Mouse (Mus musculus) right cerebral cortex, adult 18-20 months (tissue): ENCODE results near the gene Ndufa8.

ENCODE experiments used
- DNase-seq: peaks from one replicate; pipeline ENCODE4 v3.0.0; 2022; ENCODE audit warnings: mixed read lengths

Ndufa8 gene

GRCm38 (mm10) chr2:36040872-36041271 is 8.3 kb downstream of the Ndufa8 start:
- DNase-seq = no peak

GRCm38 (mm10) chr2:36039297-36039985 is 9.8 kb downstream of the Ndufa8 start:
- DNase-seq = no peak

- no peak for DNase-seq
Observed at GRCm38 (mm10) chr2:36035413-36036081, 13.7 kb downstream of the Ndufa8 start.

- no peak for DNase-seq
Observed at GRCm38 (mm10) chr2:36034898-36035297, 14.3 kb downstream of the Ndufa8 start.

GRCm38 (mm10) chr2:36033966-36034365 is 15.2 kb downstream of the Ndufa8 start:
- no peak for DNase-seq

- no peak for DNase-seq
Observed at GRCm38 (mm10) chr2:36032884-36033283, 16.3 kb downstream of the Ndufa8 start.

- DNase-seq = no peak
Observed at GRCm38 (mm10) chr2:36023291-36023690, 25.9 kb downstream of the Ndufa8 start.

GRCm38 (mm10) chr2:36021385-36022159 is 27.6 kb downstream of the Ndufa8 start:
- DNase-seq = peak; percentile 85

GRCm38 (mm10) chr2:36013010-36013409 is 36.2 kb downstream of the Ndufa8 start:
- DNase-seq = no peak

- peak; percentile 58 for DNase-seq
Observed at GRCm38 (mm10) chr2:36011331-36011825, 37.8 kb downstream of the Ndufa8 start.

GRCm38 (mm10) chr2:36010579-36010978 is 38.6 kb downstream of the Ndufa8 start:
- no peak for DNase-seq

- peak; percentile 46 for DNase-seq
Observed at GRCm38 (mm10) chr2:36009386-36009785, 39.8 kb downstream of the Ndufa8 start.

GRCm38 (mm10) chr2:36008071-36008470 is 41.1 kb downstream of the Ndufa8 start:
- peak; percentile 51 for DNase-seq

- DNase-seq = no peak
Observed at GRCm38 (mm10) chr2:36002188-36002587, 47.0 kb downstream of the Ndufa8 start.

GRCm38 (mm10) chr2:36000390-36000789 is 48.8 kb downstream of the Ndufa8 start:
- no peak for DNase-seq

GRCm38 (mm10) chr2:35999212-35999611 is 50.0 kb downstream of the Ndufa8 start:
- DNase-seq = no peak

- no peak for DNase-seq
Observed at GRCm38 (mm10) chr2:35998416-35998815, 50.8 kb downstream of the Ndufa8 start.

- no peak for DNase-seq
Observed at GRCm38 (mm10) chr2:35996753-35997152, 52.5 kb downstream of the Ndufa8 start.

GRCm38 (mm10) chr2:35994303-35994702 is 54.9 kb downstream of the Ndufa8 start:
- DNase-seq = peak; percentile 48

- DNase-seq = no peak
Observed at GRCm38 (mm10) chr2:35993481-35993880, 55.7 kb downstream of the Ndufa8 start.

GRCm38 (mm10) chr2:35992259-35992658 is 56.9 kb downstream of the Ndufa8 start:
- no peak for DNase-seq
